Mouse (Mus musculus) spleen, adult 2 months (tissue): ENCODE data around the gene Crmp1. TPM values are rescaled to one million over a fixed set of nuclear protein-coding genes. Genes with fewer than 3 reads are reported as not detected.

ENCODE experiments used
- DNase-seq, 2 experiments: peaks; one replicate each; pipeline versions ENCODE4 v3.0.0 to v3.0.0-alpha.2; 2012 to 2021; ENCODE audit warnings: low spot score in 2 of 2, low read depth in 1 of 2
- H3K27ac ChIP-seq: fragments of 200-500 bp; 2 replicates; pipeline ENCODE4 v1.5.1; 2012; ENCODE audit warnings: low read length, inconsistent platforms; ENCODE audit not compliant: insufficient read depth
- H3K27me3 ChIP-seq: fragments of 200-500 bp; 2 replicates; pipeline ENCODE4 v1.6.1; 2012; ENCODE audit warnings: mild to moderate bottlenecking, moderate library complexity, low read length, inconsistent platforms; ENCODE audit not compliant: control insufficient read depth, insufficient read depth
- H3K36me3 ChIP-seq: fragments of 200-500 bp; 2 replicates; pipeline ENCODE4 v1.6.1; 2012; ENCODE audit warnings: mild to moderate bottlenecking, low read length, inconsistent platforms; ENCODE audit not compliant: control insufficient read depth, insufficient read depth
- H3K4me1 ChIP-seq: fragments of 200-500 bp; 2 replicates; pipeline ENCODE4 v1.6.1; 2011; ENCODE audit warnings: inconsistent platforms; ENCODE audit not compliant: control insufficient read depth, insufficient read depth, insufficient read length
- H3K4me3 ChIP-seq: fragments of 200-500 bp; 2 replicates; pipeline ENCODE4 v1.5.1; 2011; ENCODE audit warnings: mild to moderate bottlenecking, inconsistent platforms; ENCODE audit not compliant: insufficient read depth, insufficient read length; ENCODE audit errors: extremely low read depth
- CTCF ChIP-seq: fragments of 200-500 bp; IDR thresholded peaks from 2 replicates; pipeline ENCODE4 v1.5.1; 2011; ENCODE audit warnings: mild to moderate bottlenecking, inconsistent platforms; ENCODE audit not compliant: insufficient read depth, insufficient read length, insufficient replicate concordance; ENCODE audit errors: extremely low read depth
- POLR2A ChIP-seq: fragments of 200-500 bp; IDR thresholded peaks from 2 replicates; pipeline ENCODE4 v1.6.1; 2011; ENCODE audit warnings: low read depth, low read length, inconsistent platforms
- WGBS: fragments of 180-500 bp; shearing (Covaris S2); methylation state at CpG from one replicate; pipeline ENCODE4 v1.1.7; 2018; 5-methylcytosine and 5-hydroxymethylcytosine counted together
- polyA plus RNA-seq: library from polyadenylated mRNA; depleted of rRNA; stranded (reverse); fragments of >200 nt; gene quantifications from 2 replicates; pipeline ENCODE4 v1.2.3, GENCODE M21; 2012; rRNA removed

The Crmp1 gene
- polyA plus RNA-seq, 1 experiment, result 1.4 TPM

GRCm38 (mm10) chr5:37335061-37335460, 93.3 kb downstream of the Crmp1 start:
- DNase-seq, result no peak
- Histone ChIP-seq H3K4me3 (no peak overlapping the region), H3K4me1 (no peaks in the 10 kb centered on the region; the same call in 1 of the 2 replicates), H3K27me3 (0 out of 2 replicates have a peak, but pooled peaks cover 2% of the 10 kb centered on the region), H3K27ac (no peak overlapping the region), H3K36me3 (no peaks in the 10 kb centered on the region)
- WGBS, result 71% methylated on average over 3 of the region's 3 CpGs
- no peak for TF ChIP-seq POLR2A
- no peak for TF ChIP-seq CTCF

GRCm38 (mm10) chr5:37336485-37337105, 94.9 kb downstream of the Crmp1 start, which contains the start of gene Evc:
Gene Evc, minus strand, starts transcription at chr5:37336894.
- no peak for DNase-seq
- WGBS, result 4% methylated on average over 48 of the region's 48 CpGs
- no peak for TF ChIP-seq POLR2A
- no peak for TF ChIP-seq CTCF

GRCm38 (mm10) chr5:37337696-37338095, 96.0 kb downstream of the Crmp1 start:
- Histone ChIP-seq H3K36me3 (no peaks in the 10 kb centered on the region), H3K27ac (no peak overlapping the region), H3K27me3 (0 out of 2 replicates have a peak, but pooled peaks cover 2% of the 10 kb centered on the region), H3K4me3 (no peak overlapping the region), H3K4me1 (no peaks in the 10 kb centered on the region; the same call in 1 of the 2 replicates)
- no peak for DNase-seq
- 72% methylated on average over 3 of the region's 3 CpGs for WGBS
- no peak for TF ChIP-seq POLR2A
- TF ChIP-seq CTCF, result no peak

More at GRCm38 (mm10) chr5:37336485-37337105, 94.9 kb downstream of the Crmp1 start, which contains the start of gene Evc:
- Histone ChIP-seq H3K27me3 (0 out of 2 replicates have a peak, but pooled peaks cover 2% of the 10 kb centered on the region), H3K4me3 (peak within 1 kb of the TSS; percentile 21; the same call in 1 of the 2 replicates), H3K36me3 (no peaks in the 10 kb centered on the region), H3K4me1 (no peaks in the 10 kb centered on the region; the same call in 1 of the 2 replicates), H3K27ac (no peak within 1 kb of the TSS)

GRCm38 (mm10) chr5:37338288-37338687, 96.5 kb downstream of the Crmp1 start, which contains the start of gene Evc2:
Gene Evc2, plus strand, starts transcription at chr5:37338499.
- H3K4me1 ChIP-seq, result no peaks in the 10 kb centered on the region; the same call in 1 of the 2 replicates
- H3K27ac ChIP-seq, result no peak within 1 kb of the TSS
- H3K4me3 ChIP-seq, result peak within 1 kb of the TSS; percentile 19; the same call in 1 of the 2 replicates
- no peak for DNase-seq
- WGBS, result 6% methylated on average over 27 of the region's 27 CpGs
- H3K36me3 ChIP-seq, result no peaks in the 10 kb centered on the region
- 0 out of 2 replicates have a peak, but pooled peaks cover 2% of the 10 kb centered on the region for H3K27me3 ChIP-seq
- TF ChIP-seq CTCF (no peak), POLR2A (no peak)

Other genes starting within 250 kb of the Crmp1 start
- 2.7 and 3.0 TPM in 2 replicates for gene Gm1043, start 156.6 kb upstream of the Crmp1 start, polyA plus RNA-seq
- 4.0 and 4.5 TPM in 2 replicates for gene Evc, start 95.0 kb downstream of the Crmp1 start, polyA plus RNA-seq
- 2.8 and 3.4 TPM in 2 replicates for gene Evc2, start 96.6 kb downstream of the Crmp1 start, polyA plus RNA-seq